In genomic region chr6:49116241-49116640, GRCm38 (mm10) we compare ENCODE assay signal across 20 mouse cellular contexts. TPM values are rescaled to one million over a fixed set of nuclear protein-coding genes. Genes with fewer than 3 reads are reported as not detected.
DNase-seq lines count a peak whose midpoint lies in the region; TF ChIP-seq lines count a peak whose summit lies in the region.
"Had no signal": no experiment of that assay in that cellular context is flagged by ENCODE, and none has a peak within 500 bp of the region (broad histone marks: within the 10 kb centered on the region; RNA-seq: fewer than 3 reads in every experiment).

No protein-coding gene starts in this region.

- peaks cover 0 to 40% of the 10 kb centered on the region in 2 experiments for H3K36me3 ChIP-seq in CH12.LX (replicated peaks in 1 of 2; ENCODE audit: control insufficient read depth in 1 of 2, insufficient read depth in 1 of 2, low read length in 1 of 2)
- H3K36me3 ChIP-seq: intestine, embryonic 15.5 days had no signal

- no peak for TF ChIP-seq POLR2A in CH12.LX (IDR thresholded peaks at IDR 0.05; ENCODE audit: low read depth, low read length)

- dilution Hi-C loops in CH12.LX (cut with MboI; ENCODE audit: extremely low pct_ligation_motif_present, extremely low pct_unique_long_range_greater_than_20kb, low sequenced_read_pairs): no loop called here

- no peaks in the 10 kb centered on the region for H3K27me3 ChIP-seq in CH12.LX (replicated peaks)
- H3K27me3 ChIP-seq: embryonic facial prominence, embryonic 15.5 days; intestine, embryonic 15.5 days had no signal

- H3K4me1 ChIP-seq in CH12.LX (ENCODE audit: control insufficient read depth in 1 of 2, insufficient read depth in 2 of 2): peaks cover 13 to 65% of the 10 kb centered on the region in 2 experiments
- H3K4me1 ChIP-seq: forebrain, embryonic 10.5 days had no signal

- H3K9me3 ChIP-seq in CH12.LX (replicated peaks; ENCODE audit: low read length): no peaks in the 10 kb centered on the region
- H3K9me3 ChIP-seq: embryonic facial prominence, embryonic 15.5 days; forebrain, embryonic 10.5 days; G1E; heart, embryonic 10.5 days; intestine, embryonic 15.5 days had no signal

- peak overlapping the region; percentile 4; the same call in 1 of the 2 replicates for H3K27ac ChIP-seq in CH12.LX (ENCODE audit: insufficient read depth, low read depth)
- H3K27ac ChIP-seq: embryonic facial prominence, embryonic 15.5 days; forebrain, embryonic 10.5 days; gastrocnemius, adult 2 months; heart, embryonic 10.5 days; hindbrain, embryonic 14.5 days; intestine, embryonic 15.5 days had no signal

- DNase-seq in CH12.LX (ENCODE audit: extremely low read depth): no peak
- DNase-seq in adrenal gland, adult 2 months: peak; percentile 63
- DNase-seq in adrenal gland, postnatal 25 days: peak; percentile 39
- DNase-seq in testis, postnatal 14 days (ENCODE audit: low spot score): peak; percentile 21
- no peak for DNase-seq in thymus, postnatal 0 days (ENCODE audit: low spot score)
- no peak for DNase-seq in kidney, adult 8-10 months
- DNase-seq: cerebellum, adult 8-10 months; cerebellum, postnatal 14 days; embryo, embryonic 11 days; gastrocnemius, adult 2 months; gastrocnemius, postnatal 25 days; heart, adult 18-20 months; heart, postnatal 14 days had no signal

- no peak overlapping the region for H3K9ac ChIP-seq in CH12.LX (ENCODE audit: insufficient read depth, low read depth)
- H3K9ac ChIP-seq: embryonic facial prominence, embryonic 15.5 days; hindbrain, embryonic 14.5 days; intestine, embryonic 15.5 days had no signal

- no peak overlapping the region for H3K4me2 ChIP-seq in CH12.LX (ENCODE audit: insufficient read depth, low read depth, poor library complexity, severe bottlenecking)
- H3K4me2 ChIP-seq: embryonic facial prominence, embryonic 15.5 days; hindbrain, embryonic 14.5 days; intestine, embryonic 15.5 days had no signal

- H3K4me3 ChIP-seq in CH12.LX (replicated peaks in 1 of 3; ENCODE audit: low read depth in 2 of 3, low read length in 2 of 3, poor library complexity in 1 of 3): no peak overlapping the region
- H3K4me3 ChIP-seq: embryonic facial prominence, embryonic 15.5 days; erythroblast, embryonic 14.5 days; forebrain, embryonic 10.5 days; gastrocnemius, adult 2 months; heart, embryonic 10.5 days; intestine, embryonic 15.5 days had no signal

- no peak for TF ChIP-seq EP300 in CH12.LX (IDR thresholded peaks at IDR 0.05; ENCODE audit: low read length)

- in situ Hi-C loops in CH12.LX (cut with MboI; ENCODE audit: low pct_ligation_motif_present, low pct_unique_long_range_greater_than_20kb, low sequenced_read_pairs): no loop called here

- no peak for TF ChIP-seq RAD21 in CH12.LX (IDR thresholded peaks at IDR 0.05; ENCODE audit: low read depth, low read length)

- no peaks in the 10 kb centered on the region for H3K79me2 ChIP-seq in CH12.LX (replicated peaks; ENCODE audit: control insufficient read depth, extremely low read depth, insufficient read depth, poor library complexity, severe bottlenecking)

- TF ChIP-seq CTCF in CH12.LX (conservative IDR thresholded peaks at IDR 0.05 in 1 of 2, IDR thresholded peaks at IDR 0.05 in 1 of 2; ENCODE audit: low read depth in 2 of 2, low read length in 2 of 2): no peak

TF ChIP-seq in CH12.LX, 34 proteins besides CTCF, POLR2A, EP300 and RAD21:
- no peak for TF ChIP-seq PAX5 (IDR thresholded peaks at IDR 0.05; ENCODE audit: low read length)
- no peak for TF ChIP-seq MYC (IDR thresholded peaks at IDR 0.05; ENCODE audit: low read depth, low read length)
- no peak for TF ChIP-seq JUN (IDR thresholded peaks at IDR 0.05; ENCODE audit: insufficient read depth, low read depth, low read length)
- TF ChIP-seq ZNF384 (IDR thresholded peaks at IDR 0.05; ENCODE audit: low read depth, low read length): no peak
- TF ChIP-seq POLR2AphosphoS2 (IDR thresholded peaks at IDR 0.05; ENCODE audit: low read depth, low read length): no peak
- TF ChIP-seq MEF2A (IDR thresholded peaks at IDR 0.05; ENCODE audit: borderline replicate concordance, low read depth, low read length): no peak
- TF ChIP-seq UBTF (IDR thresholded peaks at IDR 0.05; ENCODE audit: low read depth, low read length): no peak
- TF ChIP-seq TCF12 (IDR thresholded peaks at IDR 0.05; ENCODE audit: low read depth, low read length): no peak
- TF ChIP-seq HCFC1 (IDR thresholded peaks at IDR 0.05; ENCODE audit: low read depth, low read length): no peak
- no peak for TF ChIP-seq MAX (IDR thresholded peaks at IDR 0.05; ENCODE audit: low read length)
- TF ChIP-seq ETS1 (conservative IDR thresholded peaks at IDR 0.05; ENCODE audit: low read depth, low read length): no peak
- TF ChIP-seq SIN3A (IDR thresholded peaks at IDR 0.05; ENCODE audit: low read length): no peak

RNA-seq across cellular contexts. Expression of gene Malsu1, which starts 42.6 kb away (rescaled TPM):
- total RNA-seq in CH12.LX (2012; rRNA removed) (35.4 and 39.0 TPM in 2 replicates), CH12.LX (2014; rRNA removed) (57.1 and 59.6 TPM in 2 replicates)
- polyA plus RNA-seq in CH12.LX (2012; ENCODE audit: insufficient read length, low read depth): 73.5 and 78.7 TPM in 2 replicates
- total RNA-seq in adrenal gland, adult 2 months (2021): 10 to 100 TPM; 35.4 to 42.3 TPM
- 30.6 and 55.1 TPM in 2 replicates for polyA plus RNA-seq in adrenal gland, adult 2 months (2012; rRNA removed)
- total RNA-seq in adrenal gland, postnatal 25 days (2021): 29.6 and 43.0 TPM in 2 replicates
- 115 and 119 TPM in 2 replicates for polyA plus RNA-seq in thymus, postnatal 0 days (2015; fragmentation: Nextera tagmentation; extraction: Ambion mirVana)

Comparison
In these comparisons a context has a peak if more than half of its experiments do, and no peak if none do; other contexts are left out.
1. DNase-seq: peak in adrenal gland, adult 2 months (single experiment), adrenal gland, postnatal 25 days (single experiment) and testis, postnatal 14 days (single experiment); none in CH12.LX (single experiment), thymus, postnatal 0 days (single experiment) and kidney, adult 8-10 months (0 of 2).